Mouse (Mus musculus) CH12.LX (cell line): ENCODE data around the gene Mfrp. TPM values are rescaled to one million over a fixed set of nuclear protein-coding genes. Genes with fewer than 3 reads are reported as not detected.

Experiments
- DNase-seq: peaks from one replicate; pipeline ENCODE4 v3.0.0-alpha.2; 2013; ENCODE audit errors: extremely low read depth
- H3K27ac ChIP-seq: 2 replicates; pipeline ENCODE4 v1.5.1; 2012; ENCODE audit warnings: low read depth, mild to moderate bottlenecking, control low read depth, moderate library complexity; ENCODE audit not compliant: insufficient read depth
- H3K27me3 ChIP-seq: replicated peaks from 2 replicates; pipeline ENCODE3; 2012; ENCODE audit warnings: inconsistent platforms
- H3K36me3 ChIP-seq, 2 experiments: replicated peaks in 1 of 2; 2 replicates each; pipeline versions ENCODE3 to v1.6.1; 2012; ENCODE audit warnings: inconsistent platforms in 1 of 2, low read length in 1 of 2, mild to moderate bottlenecking in 1 of 2, mixed read lengths in 1 of 2, moderate library complexity in 1 of 2; ENCODE audit not compliant: control insufficient read depth in 1 of 2, insufficient read depth in 1 of 2
- H3K4me1 ChIP-seq, 2 experiments: 2 replicates each; pipeline ENCODE4 v1.6.1; 2012; ENCODE audit warnings: inconsistent platforms in 1 of 2, moderate library complexity in 1 of 2; ENCODE audit not compliant: insufficient read depth in 2 of 2, control insufficient read depth in 1 of 2
- H3K4me2 ChIP-seq: 2 replicates; pipeline ENCODE4 v1.6.1; 2012; ENCODE audit warnings: low read depth, mild to moderate bottlenecking, control low read depth; ENCODE audit not compliant: poor library complexity, insufficient read depth, severe bottlenecking
- H3K4me3 ChIP-seq, 3 experiments: fragments of 150-350 bp in 1 of 3; sonication (generic) in 1 of 3; replicated peaks in 1 of 3; 2 replicates each; pipeline versions ENCODE3 to v1.5.1; 2011 to 2012; ENCODE audit warnings: low read depth in 2 of 3, low read length in 2 of 3, mild to moderate bottlenecking in 2 of 3, moderate library complexity in 2 of 3, control low read depth in 1 of 3, improper control_type of control experiment in 1 of 3, inconsistent platforms in 1 of 3, mixed read lengths in 1 of 3; ENCODE audit not compliant: poor library complexity in 1 of 3
- H3K79me2 ChIP-seq: replicated peaks from 2 replicates; pipeline ENCODE4 v1.6.1; 2012; ENCODE audit warnings: mild to moderate bottlenecking, moderate library complexity; ENCODE audit not compliant: control insufficient read depth, poor library complexity, insufficient read depth, severe bottlenecking; ENCODE audit errors: extremely low read depth
- H3K9ac ChIP-seq: 2 replicates; pipeline ENCODE4 v1.6.1; 2012; ENCODE audit warnings: low read depth, mild to moderate bottlenecking, control low read depth, moderate library complexity; ENCODE audit not compliant: insufficient read depth
- H3K9me3 ChIP-seq: replicated peaks from 2 replicates; pipeline ENCODE3; 2012; ENCODE audit warnings: low read length, inconsistent platforms, mixed read lengths
- BHLHE40 ChIP-seq: IDR thresholded peaks from 2 replicates; pipeline ENCODE4 v1.6.1; 2011; ENCODE audit warnings: mild to moderate bottlenecking, low read depth, low read length, improper control_type of control experiment
- CHD1 ChIP-seq: IDR thresholded peaks from 2 replicates; pipeline ENCODE4 v1.6.1; 2012; ENCODE audit warnings: low read depth, low read length, improper control_type of control experiment, inconsistent platforms
- CHD2 ChIP-seq: IDR thresholded peaks from 2 replicates; pipeline ENCODE4 v1.6.1; 2011; ENCODE audit warnings: low read length, improper control_type of control experiment
- CTCF ChIP-seq, 2 experiments: IDR thresholded peaks in 1 of 2; conservative IDR thresholded peaks in 1 of 2; 2 replicates each; pipeline ENCODE4 v1.5.1; 2011 to 2012; ENCODE audit warnings: low read depth in 2 of 2, low read length in 2 of 2, improper control_type of control experiment in 1 of 2, inconsistent platforms in 1 of 2, mild to moderate bottlenecking in 1 of 2, moderate library complexity in 1 of 2
- E2F4 ChIP-seq: IDR thresholded peaks from 2 replicates; pipeline ENCODE4 v1.6.1; 2011; ENCODE audit warnings: low read depth, low read length, improper control_type of control experiment; ENCODE audit not compliant: insufficient replicate concordance
- EP300 ChIP-seq: IDR thresholded peaks from 2 replicates; pipeline ENCODE4 v1.6.1; 2011; ENCODE audit warnings: low read length, improper control_type of control experiment
- GABPA ChIP-seq: IDR thresholded peaks from 2 replicates; pipeline ENCODE4 v1.6.1; 2012; ENCODE audit warnings: low read depth, low read length, improper control_type of control experiment, inconsistent platforms; ENCODE audit not compliant: insufficient replicate concordance
- JUN ChIP-seq: IDR thresholded peaks from 2 replicates; pipeline ENCODE4 v1.6.1; 2011; ENCODE audit warnings: low read depth, mild to moderate bottlenecking, low read length, improper control_type of control experiment, moderate library complexity; ENCODE audit not compliant: insufficient read depth
- MAX ChIP-seq: IDR thresholded peaks from 2 replicates; pipeline ENCODE4 v1.6.1; 2011; ENCODE audit warnings: low read length, improper control_type of control experiment
- MEF2A ChIP-seq: IDR thresholded peaks from 2 replicates; pipeline ENCODE4 v1.6.1; 2014; ENCODE audit warnings: low read depth, mild to moderate bottlenecking, inconsistent platforms, low read length, improper control_type of control experiment, borderline replicate concordance
- MXI1 ChIP-seq: IDR thresholded peaks from 2 replicates; pipeline ENCODE4 v1.6.1; 2011; ENCODE audit warnings: mild to moderate bottlenecking, low read depth, low read length, improper control_type of control experiment
- NELFE ChIP-seq: IDR thresholded peaks from 2 replicates; pipeline ENCODE4 v1.6.1; 2011; ENCODE audit warnings: low read depth, low read length, improper control_type of control experiment
- POLR2A ChIP-seq: IDR thresholded peaks from 2 replicates; pipeline ENCODE4 v1.6.1; 2011; ENCODE audit warnings: low read depth, mild to moderate bottlenecking, improper control_type of control experiment, low read length
- RAD21 ChIP-seq: IDR thresholded peaks from 2 replicates; pipeline ENCODE4 v1.6.1; 2011; ENCODE audit warnings: low read depth, mild to moderate bottlenecking, low read length, improper control_type of control experiment, moderate library complexity
- SIN3A ChIP-seq: IDR thresholded peaks from 2 replicates; pipeline ENCODE4 v1.6.1; 2012; ENCODE audit warnings: low read length, improper control_type of control experiment, inconsistent platforms
- SMC3 ChIP-seq: IDR thresholded peaks from 2 replicates; pipeline ENCODE4 v1.6.1; 2011; ENCODE audit warnings: low read depth, low read length, improper control_type of control experiment
- TBP ChIP-seq: conservative IDR thresholded peaks from 2 replicates; pipeline ENCODE4 v1.6.1; 2011; ENCODE audit warnings: low read depth, low read length, improper control_type of control experiment
- TCF12 ChIP-seq: IDR thresholded peaks from 2 replicates; pipeline ENCODE4 v1.6.1; 2014; ENCODE audit warnings: low read depth, mild to moderate bottlenecking, inconsistent platforms, low read length, improper control_type of control experiment
- USF1 ChIP-seq: IDR thresholded peaks from 2 replicates; pipeline ENCODE4 v1.6.1; 2014; ENCODE audit warnings: low read depth, mild to moderate bottlenecking, inconsistent platforms, low read length, improper control_type of control experiment
- USF2 ChIP-seq: conservative IDR thresholded peaks from 2 replicates; pipeline ENCODE4 v1.6.1; 2011; ENCODE audit warnings: low read depth, low read length, improper control_type of control experiment
- ZNF384 ChIP-seq: IDR thresholded peaks from 2 replicates; pipeline ENCODE4 v1.6.1; 2012; ENCODE audit warnings: low read depth, low read length, improper control_type of control experiment, inconsistent platforms
- dilution Hi-C: fragments of 300-500 bp; cut with MboI; formaldehyde crosslinking; loops from 2 replicates; pipeline ENCODE4 v1.14.3; 2020; ENCODE audit warnings: low sequenced_read_pairs; ENCODE audit not compliant: extremely low pct_unique_long_range_greater_than_20kb, extremely low pct_ligation_motif_present
- in situ Hi-C: fragments of 300-500 bp; cut with MboI; formaldehyde crosslinking; loops from 3 replicates; pipeline ENCODE4 v1.14.3; 2019; ENCODE audit warnings: low sequenced_read_pairs, low pct_ligation_motif_present, low pct_unique_long_range_greater_than_20kb, mixed read lengths
- polyA plus RNA-seq: library from polyadenylated mRNA; unstranded; fragments of >175 nt; gene quantifications from 2 replicates; pipeline ENCODE4 v1.2.1, GENCODE M21; 2012; ENCODE audit warnings: low read depth; ENCODE audit not compliant: insufficient read length
- total RNA-seq, 2 experiments: library from RNA; depleted of rRNA; stranded (reverse); fragments of 300-350 nt in 1 of 2; fragments of >200 nt in 1 of 2; gene quantifications; 2 replicates each; pipeline ENCODE4 v1.2.3; 2012 to 2014

Gene Mfrp
- total and polyA plus RNA-seq, 3 experiments: not detected

- no peak overlapping the region for H3K9ac ChIP-seq
- in situ Hi-C loops (no loop called here), dilution Hi-C loops (no loop called here)
- no peaks in the 10 kb centered on the region for H3K79me2 ChIP-seq
- H3K4me1 ChIP-seq: peaks cover 10 to 23% of the 10 kb centered on the region in 2 experiments
- DNase-seq: no peak
- H3K36me3 ChIP-seq: no peaks in the 10 kb centered on the region
- no peak overlapping the region for H3K4me3 ChIP-seq
- no peak overlapping the region for H3K4me2 ChIP-seq
- H3K27me3 ChIP-seq: peaks cover 63% of the 10 kb centered on the region
- TF ChIP-seq USF1 (no peak), POLR2A (no peak), MXI1 (no peak), MEF2A (no peak)
- H3K27ac ChIP-seq: no peak overlapping the region
- H3K9me3 ChIP-seq: no peaks in the 10 kb centered on the region
Measured at GRCm38 (mm10) chr9:44075276-44075995, 26.1 kb upstream of the Mfrp start.

GRCm38 (mm10) chr9:44075996-44076763, 25.3 kb upstream of the Mfrp start:
- H3K4me3 ChIP-seq: no peak overlapping the region
- in situ Hi-C loops (no loop called here), dilution Hi-C loops (no loop called here)
- no peaks in the 10 kb centered on the region for H3K9me3 ChIP-seq
- H3K79me2 ChIP-seq: no peaks in the 10 kb centered on the region
- no peak overlapping the region for H3K4me2 ChIP-seq
- no peak overlapping the region for H3K27ac ChIP-seq
- H3K36me3 ChIP-seq: no peaks in the 10 kb centered on the region
- TF ChIP-seq SIN3A: no peak
- TF ChIP-seq JUN: no peak
- TF ChIP-seq GABPA: no peak
- no peak for TF ChIP-seq RAD21
- no peak for TF ChIP-seq CHD2
- TF ChIP-seq TBP: no peak
- TF ChIP-seq POLR2A: no peak
- TF ChIP-seq USF2: no peak
- no peak for TF ChIP-seq CHD1
- TF ChIP-seq CTCF (conservative IDR thresholded peaks at IDR 0.05 in 1 of 2, IDR thresholded peaks at IDR 0.05 in 1 of 2; ENCODE audit: low read depth in 2 of 2, low read length in 2 of 2): no peak
- no peak for TF ChIP-seq EP300
- no peak for TF ChIP-seq BHLHE40
- no peak for TF ChIP-seq NELFE
- TF ChIP-seq ZNF384: no peak
- no peak for TF ChIP-seq MAX
- TF ChIP-seq E2F4: no peak
- TF ChIP-seq TCF12: no peak
- no peak for TF ChIP-seq MEF2A
- TF ChIP-seq SMC3: no peak
- no peak for DNase-seq
- H3K27me3 ChIP-seq: peaks cover 62% of the 10 kb centered on the region
- H3K4me1 ChIP-seq: peaks cover 7 to 16% of the 10 kb centered on the region in 2 experiments
- no peak overlapping the region for H3K9ac ChIP-seq
